Mouse (Mus musculus): ENCODE data around the gene Wwtr1.

GRCm38 (mm10) chr3:57474421-57474820 lies 101.3 kb downstream of the Wwtr1 start:
- no peak for TF ChIP-seq CTCF (IDR thresholded peaks at IDR 0.05; ENCODE audit: low read depth)
- no peak for TF ChIP-seq EP300 (IDR thresholded peaks at IDR 0.05; ENCODE audit: low read depth)

Data from heart, postnatal 0 days (tissue).